Mouse (Mus musculus): ENCODE data around the gene A4galt. TPM values are rescaled to one million over a fixed set of nuclear protein-coding genes. Genes with fewer than 3 reads are reported as not detected.
A peak's percentile ranks its signal among the peaks of the same experiment; 100 is the strongest.

The A4galt gene
- total and polyA plus RNA-seq, 2 experiments from 2014 or later, result 5.1 to 7.9 TPM

- no peak overlapping the region for H3K9ac ChIP-seq (replicated peaks; ENCODE audit: low read length, poor library complexity, severe bottlenecking)
- no peak overlapping the region for H3K4me3 ChIP-seq (ENCODE audit: low read depth, low read length)
- no peaks in the 10 kb centered on the region for H3K9me3 ChIP-seq (ENCODE audit: low read length)
- H3K4me2 ChIP-seq (ENCODE audit: low read depth, low read length, poor library complexity, severe bottlenecking), result no peak overlapping the region
- no peak overlapping the region for H3K27ac ChIP-seq (ENCODE audit: low read depth, low read length)
- peaks cover 2% of the 10 kb centered on the region; the same call in 1 of the 2 replicates for H3K4me1 ChIP-seq (ENCODE audit: insufficient read depth, low read length)
- DNase-seq (ENCODE audit: low spot score) (no peak), ATAC-seq (ENCODE audit: low FRiP score) (no peak)
- H3K36me3 ChIP-seq (ENCODE audit: insufficient read depth, low read length), result no peaks in the 10 kb centered on the region
- H3K27me3 ChIP-seq (ENCODE audit: insufficient read depth, low read length), result no peaks in the 10 kb centered on the region
- 91% methylated on average over 4 of the region's 4 CpGs for WGBS
- TF ChIP-seq CTCF (IDR thresholded peaks at IDR 0.05), result no peak
These were observed 29.9 kb downstream of the A4galt start for GRCm38 (mm10) chr15:83221721-83222120.

GRCm38 (mm10) chr15:83220368-83221013 lies 31.1 kb downstream of the A4galt start:
- Histone ChIP-seq H3K27ac (ENCODE audit: low read depth, low read length) (no peak overlapping the region), H3K27me3 (ENCODE audit: insufficient read depth, low read length) (no peaks in the 10 kb centered on the region), H3K4me1 (ENCODE audit: insufficient read depth, low read length) (peaks cover 2% of the 10 kb centered on the region; the same call in 1 of the 2 replicates), H3K9ac (replicated peaks; ENCODE audit: low read length, poor library complexity, severe bottlenecking) (no peak overlapping the region), H3K36me3 (ENCODE audit: insufficient read depth, low read length) (no peaks in the 10 kb centered on the region), H3K4me2 (ENCODE audit: low read depth, low read length, poor library complexity, severe bottlenecking) (no peak overlapping the region), H3K9me3 (ENCODE audit: low read length) (no peaks in the 10 kb centered on the region), H3K4me3 (ENCODE audit: low read depth, low read length) (no peak overlapping the region)
- ATAC-seq (ENCODE audit: low FRiP score) (no peak), DNase-seq (ENCODE audit: low spot score) (no peak)
- TF ChIP-seq CTCF (IDR thresholded peaks at IDR 0.05), result no peak
- 58% methylated on average over 9 of the region's 9 CpGs for WGBS

- Histone ChIP-seq H3K4me3 (ENCODE audit: low read depth, low read length) (no peak overlapping the region), H3K9ac (replicated peaks; ENCODE audit: low read length, poor library complexity, severe bottlenecking) (no peak overlapping the region), H3K27me3 (ENCODE audit: insufficient read depth, low read length) (no peaks in the 10 kb centered on the region), H3K4me2 (ENCODE audit: low read depth, low read length, poor library complexity, severe bottlenecking) (no peak overlapping the region), H3K27ac (ENCODE audit: low read depth, low read length) (peak overlapping the region; percentile 51; the same call in 1 of the 2 replicates), H3K4me1 (ENCODE audit: insufficient read depth, low read length) (no peaks in the 10 kb centered on the region), H3K36me3 (ENCODE audit: insufficient read depth, low read length) (no peaks in the 10 kb centered on the region), H3K9me3 (ENCODE audit: low read length) (no peaks in the 10 kb centered on the region)
- WGBS, result 34% methylated on average over 5 of the region's 5 CpGs
- TF ChIP-seq CTCF (IDR thresholded peaks at IDR 0.05), result no peak
- DNase-seq (ENCODE audit: low spot score), result peak; percentile 58
- no peak for ATAC-seq (ENCODE audit: low FRiP score)
These were observed 36.0 kb downstream of the A4galt start for GRCm38 (mm10) chr15:83215322-83216216.

- WGBS, result 19% methylated on average over 11 of the region's 11 CpGs
- DNase-seq (ENCODE audit: low spot score), result peak; percentile 84
- no peak for ATAC-seq (ENCODE audit: low FRiP score)
- Histone ChIP-seq H3K4me1 (ENCODE audit: insufficient read depth, low read length) (no peaks in the 10 kb centered on the region; the same call in 1 of the 2 replicates), H3K9ac (replicated peaks; ENCODE audit: low read length, poor library complexity, severe bottlenecking) (peak overlapping the region; percentile 46; the same call in 1 of the 2 replicates), H3K27me3 (ENCODE audit: insufficient read depth, low read length) (no peaks in the 10 kb centered on the region), H3K4me2 (ENCODE audit: low read depth, low read length, poor library complexity, severe bottlenecking) (peak overlapping the region; percentile 51), H3K4me3 (ENCODE audit: low read depth, low read length) (peak overlapping the region; percentile 30; the same call in 1 of the 2 replicates), H3K9me3 (ENCODE audit: low read length) (no peaks in the 10 kb centered on the region), H3K27ac (ENCODE audit: low read depth, low read length) (peak overlapping the region; percentile 38; the same call in 1 of the 2 replicates), H3K36me3 (ENCODE audit: insufficient read depth, low read length) (no peaks in the 10 kb centered on the region)
- TF ChIP-seq CTCF (IDR thresholded peaks at IDR 0.05), result peak; percentile 80
These were observed 41.3 kb downstream of the A4galt start for GRCm38 (mm10) chr15:83210229-83210628.

GRCm38 (mm10) chr15:83209719-83210118 lies 41.9 kb downstream of the A4galt start:
- H3K9ac ChIP-seq (replicated peaks; ENCODE audit: low read length, poor library complexity, severe bottlenecking), result peak overlapping the region; percentile 46
- ATAC-seq (ENCODE audit: low FRiP score), result no peak

More at GRCm38 (mm10) chr15:83209719-83210118, 41.9 kb downstream of the A4galt start:
- DNase-seq (ENCODE audit: low spot score), result no peak
- Histone ChIP-seq H3K9me3 (ENCODE audit: low read length) (no peaks in the 10 kb centered on the region), H3K4me3 (ENCODE audit: low read depth, low read length) (peak overlapping the region; percentile 30), H3K4me1 (ENCODE audit: insufficient read depth, low read length) (no peaks in the 10 kb centered on the region; the same call in 1 of the 2 replicates), H3K4me2 (ENCODE audit: low read depth, low read length, poor library complexity, severe bottlenecking) (peak overlapping the region; percentile 51), H3K27ac (ENCODE audit: low read depth, low read length) (peak overlapping the region; percentile 47), H3K36me3 (ENCODE audit: insufficient read depth, low read length) (no peaks in the 10 kb centered on the region), H3K27me3 (ENCODE audit: insufficient read depth, low read length) (no peaks in the 10 kb centered on the region)
- 16% methylated on average over 10 of the region's 10 CpGs for WGBS
- TF ChIP-seq CTCF (IDR thresholded peaks at IDR 0.05), result no peak

All from midbrain, postnatal 0 days (tissue).